Mouse (Mus musculus) limb, embryonic 14.5 days (tissue): ENCODE results near the gene Tm4sf19. TPM values are rescaled to one million over a fixed set of nuclear protein-coding genes. Genes with fewer than 3 reads are reported as not detected.

Experiments
- ATAC-seq: fragments of 200-750 bp; cut with Nextera tagmentation; 2 replicates; pipeline ENCODE4 v1.8.0; 2017; ENCODE audit warnings: low read depth, moderate number of reproducible peaks, moderate TSS enrichment; ENCODE audit not compliant: low FRiP score
- DNase-seq: peaks from one replicate; pipeline ENCODE4 v3.0.0-alpha.2; 2015; ENCODE audit warnings: low spot score
- H3K27ac ChIP-seq: fragments of 300-500 bp; sonication (generic); replicated peaks from 2 replicates; pipeline ENCODE4 v1.5.1; 2014; ENCODE audit warnings: low read depth, mild to moderate bottlenecking, low read length, moderate library complexity, mixed read lengths
- H3K27me3 ChIP-seq: fragments of 300-500 bp; sonication (generic); 2 replicates; pipeline ENCODE4 v1.6.1; 2014; ENCODE audit warnings: low read length, mixed read lengths; ENCODE audit not compliant: control insufficient read depth, insufficient read depth
- H3K36me3 ChIP-seq: fragments of 300-500 bp; sonication (generic); 2 replicates; pipeline ENCODE4 v1.6.1; 2014; ENCODE audit warnings: mild to moderate bottlenecking, low read length, moderate library complexity, mixed read lengths; ENCODE audit not compliant: control insufficient read depth, insufficient read depth
- H3K4me1 ChIP-seq: fragments of 300-500 bp; sonication (generic); 2 replicates; pipeline ENCODE4 v1.6.1; 2014; ENCODE audit warnings: antibody characterized with exemption, low read length, mixed read lengths; ENCODE audit not compliant: control insufficient read depth, insufficient read depth
- H3K4me2 ChIP-seq: fragments of 300-500 bp; sonication (generic); replicated peaks from 2 replicates; pipeline ENCODE4 v1.6.1; 2014; ENCODE audit warnings: low read depth, mild to moderate bottlenecking, low read length, moderate library complexity; ENCODE audit not compliant: severe bottlenecking
- H3K4me3 ChIP-seq: fragments of 300-500 bp; sonication (generic); replicated peaks from 2 replicates; pipeline ENCODE4 v1.5.1; 2014; ENCODE audit warnings: low read length
- H3K9ac ChIP-seq: fragments of 300-500 bp; sonication (generic); 2 replicates; pipeline ENCODE4 v1.6.1; 2014; ENCODE audit warnings: mild to moderate bottlenecking, low read depth, low read length, moderate library complexity; ENCODE audit not compliant: severe bottlenecking
- H3K9me3 ChIP-seq: fragments of 300-500 bp; sonication (generic); 2 replicates; pipeline ENCODE4 v1.6.1; 2016; ENCODE audit warnings: low read length; ENCODE audit not compliant: control insufficient read depth
- POLR2A ChIP-seq: fragments of 200-500 bp; IDR thresholded peaks from 2 replicates; pipeline ENCODE4 v1.8.0; 2012; ENCODE audit warnings: inconsistent platforms, mild to moderate bottlenecking, moderate library complexity, borderline replicate concordance; ENCODE audit not compliant: insufficient read depth, insufficient read length; ENCODE audit errors: extremely low read depth
- WGBS: fragments of 180-500 bp; shearing (Covaris S2); extraction: QIAGEN DNeasy Blood & Tissue Kit; methylation state at CpG from one replicate; pipeline ENCODE4 v1.1.7; 2014; 5-methylcytosine and 5-hydroxymethylcytosine counted together
- polyA plus RNA-seq, 2 experiments: library from polyadenylated mRNA; depleted of rRNA in 1 of 2; stranded (reverse) in 1 of 2; unstranded in 1 of 2; fragments of >200 nt; fragmentation: Nextera tagmentation in 1 of 2; extraction: Ambion mirVana in 1 of 2; gene quantifications; 2 replicates each; pipeline versions ENCODE4 v1.2.1 to v1.2.3; 2012 to 2014

The Tm4sf19 gene
- polyA plus RNA-seq, 2 experiments = 0.15 to 0.24 TPM

GRCm38 (mm10) chr16:32395679-32396540 is 4.4 kb upstream of the Tm4sf19 start:
- 65% methylated on average over 6 of the region's 6 CpGs for WGBS
- DNase-seq (peak; percentile 5), ATAC-seq (no peak)
- no peak overlapping the region for H3K9ac ChIP-seq
- H3K4me3 ChIP-seq = no peak overlapping the region
- no peak overlapping the region for H3K4me2 ChIP-seq
- no peak overlapping the region for H3K27ac ChIP-seq
- H3K9me3 ChIP-seq = no peaks in the 10 kb centered on the region
- no peak for TF ChIP-seq POLR2A
- no peaks in the 10 kb centered on the region for H3K27me3 ChIP-seq
- H3K4me1 ChIP-seq = no peaks in the 10 kb centered on the region
- H3K36me3 ChIP-seq = peaks cover 23% of the 10 kb centered on the region

GRCm38 (mm10) chr16:32396541-32396835 is 3.8 kb upstream of the Tm4sf19 start:
- Histone ChIP-seq H3K36me3 (peaks cover 17% of the 10 kb centered on the region), H3K27ac (no peak overlapping the region), H3K27me3 (no peaks in the 10 kb centered on the region), H3K4me3 (no peak overlapping the region), H3K4me2 (no peak overlapping the region), H3K4me1 (no peaks in the 10 kb centered on the region), H3K9ac (no peak overlapping the region), H3K9me3 (no peaks in the 10 kb centered on the region)
- ATAC-seq = no peak
- no peak for TF ChIP-seq POLR2A
- 52% methylated on average over 3 of the region's 3 CpGs for WGBS
- DNase-seq = no peak

GRCm38 (mm10) chr16:32398206-32398605 is 2.1 kb upstream of the Tm4sf19 start:
- ATAC-seq (no peak), DNase-seq (no peak)
- Histone ChIP-seq H3K27me3 (no peaks in the 10 kb centered on the region), H3K4me3 (no peak overlapping the region), H3K27ac (no peak overlapping the region), H3K9ac (no peak overlapping the region), H3K9me3 (no peaks in the 10 kb centered on the region), H3K4me1 (no peaks in the 10 kb centered on the region), H3K36me3 (peaks cover 3% of the 10 kb centered on the region), H3K4me2 (no peak overlapping the region)
- TF ChIP-seq POLR2A = no peak
- WGBS = 60% methylated on average over 3 of the region's 3 CpGs

GRCm38 (mm10) chr16:32401335-32401965 is 1.1 kb downstream of the Tm4sf19 start:
- H3K27ac ChIP-seq = no peak overlapping the region
- DNase-seq (no peak), ATAC-seq (no peak)
- H3K27me3 ChIP-seq = no peaks in the 10 kb centered on the region
- no peak overlapping the region for H3K4me2 ChIP-seq
- H3K4me1 ChIP-seq = no peaks in the 10 kb centered on the region
- H3K9ac ChIP-seq = no peak overlapping the region
- no peak for TF ChIP-seq POLR2A
- no peak overlapping the region for H3K4me3 ChIP-seq
- 82% methylated on average over 9 of the region's 9 CpGs for WGBS
- H3K36me3 ChIP-seq = no peaks in the 10 kb centered on the region
- no peaks in the 10 kb centered on the region for H3K9me3 ChIP-seq

GRCm38 (mm10) chr16:32402818-32403217 is 2.5 kb downstream of the Tm4sf19 start:
- H3K4me1 ChIP-seq = no peaks in the 10 kb centered on the region
- no peak for ATAC-seq

More at GRCm38 (mm10) chr16:32402818-32403217, 2.5 kb downstream of the Tm4sf19 start:
- WGBS = 75% methylated on average over 3 of the region's 3 CpGs
- Histone ChIP-seq H3K9me3 (no peaks in the 10 kb centered on the region), H3K4me3 (no peak overlapping the region), H3K27me3 (no peaks in the 10 kb centered on the region), H3K9ac (no peak overlapping the region), H3K36me3 (no peaks in the 10 kb centered on the region), H3K27ac (no peak overlapping the region), H3K4me2 (no peak overlapping the region)
- TF ChIP-seq POLR2A = no peak
- DNase-seq = no peak
